Mouse (Mus musculus) stomach, postnatal 0 days (tissue): ENCODE measurements at regions not wholly inside any gene's neighbourhood (a gene's known extent, or its start where the extent isn't known, plus 50 kb on each side); places are given as distances from the start of the nearest gene placed in this dataset.

Experiments used
- ATAC-seq: fragments of 200-750 bp; cut with Nextera tagmentation; 2 replicates; pipeline ENCODE4 v1.8.0; 2017; ENCODE audit not compliant: low FRiP score, low TSS enrichment
- DNase-seq: peaks from one replicate; pipeline ENCODE4 v3.0.0-alpha.2; 2016; ENCODE audit warnings: low spot score
- H3K27ac ChIP-seq: fragments of 300-500 bp; sonication (generic); replicated peaks from 2 replicates; pipeline ENCODE4 v1.5.1; 2014; ENCODE audit warnings: mild to moderate bottlenecking, control low read depth
- H3K27me3 ChIP-seq: fragments of 300-500 bp; sonication (generic); 2 replicates; pipeline ENCODE4 v1.6.1; 2014; ENCODE audit warnings: low read length; ENCODE audit not compliant: control insufficient read depth, insufficient read depth
- H3K36me3 ChIP-seq: fragments of 300-500 bp; sonication (generic); 2 replicates; pipeline ENCODE4 v1.6.1; 2014; ENCODE audit warnings: low read length, mixed read lengths; ENCODE audit not compliant: control insufficient read depth, insufficient read depth
- H3K4me1 ChIP-seq: fragments of 300-500 bp; sonication (generic); replicated peaks from 2 replicates; pipeline ENCODE4 v1.6.1; 2014; ENCODE audit warnings: antibody characterized with exemption; ENCODE audit not compliant: control insufficient read depth, insufficient read depth
- H3K4me2 ChIP-seq: fragments of 300-500 bp; sonication (generic); replicated peaks from 2 replicates; pipeline ENCODE4 v1.6.1; 2014; ENCODE audit warnings: low read depth, mild to moderate bottlenecking, control low read depth, moderate library complexity
- H3K4me3 ChIP-seq: fragments of 300-500 bp; sonication (generic); 2 replicates; pipeline ENCODE4 v1.5.1; 2014; ENCODE audit warnings: low read depth, low read length, control low read depth
- H3K9ac ChIP-seq: fragments of 300-500 bp; sonication (generic); 2 replicates; pipeline ENCODE4 v1.6.1; 2014; ENCODE audit warnings: mild to moderate bottlenecking, low read length, control low read depth, mixed read lengths
- H3K9me3 ChIP-seq: fragments of 300-500 bp; sonication (generic); 2 replicates; pipeline ENCODE4 v1.6.1; 2016; ENCODE audit warnings: low read length; ENCODE audit not compliant: control insufficient read depth
- CTCF ChIP-seq: IDR thresholded peaks from 2 replicates; pipeline ENCODE4 v1.5.1; 2016; ENCODE audit warnings: antibody characterized with exemption, low read depth, mild to moderate bottlenecking, moderate library complexity
- EP300 ChIP-seq: optimal IDR thresholded peaks from 2 replicates; pipeline ENCODE3; 2016; ENCODE audit warnings: antibody characterized with exemption
- whole genome bisulfite sequencing: fragments of 180-500 bp; shearing (Covaris S2); extraction: QIAGEN DNeasy Blood & Tissue Kit; methylation state at CpG from one replicate; pipeline ENCODE4 v1.1.7; 2014; 5-methylcytosine and 5-hydroxymethylcytosine counted together

- Histone ChIP-seq H3K9ac (no peak overlapping the region), H3K27ac (no peak overlapping the region), H3K4me2 (no peak overlapping the region), H3K9me3 (no peaks in the 10 kb centered on the region), H3K4me3 (no peak overlapping the region), H3K36me3 (no peaks in the 10 kb centered on the region), H3K27me3 (no peaks in the 10 kb centered on the region), H3K4me1 (no peaks in the 10 kb centered on the region)
- ATAC-seq = no peak
- DNase-seq = no peak
- TF ChIP-seq CTCF = no peak
- no peak for TF ChIP-seq EP300
- WGBS = 82% methylated on average over 5 of the region's 5 CpGs
These were observed 144.7 kb upstream of the Cnot2 start for GRCm38 (mm10) chr10:116726031-116726430.

- H3K4me2 ChIP-seq = no peak overlapping the region
- no peak for TF ChIP-seq CTCF
- no peak for TF ChIP-seq EP300
- no peak for ATAC-seq
These were observed 140.7 kb upstream of the Cnot2 start for GRCm38 (mm10) chr10:116721986-116722385.

GRCm38 (mm10) chr10:116719616-116720015 lies 138.3 kb upstream of the Cnot2 start:
- H3K4me2 ChIP-seq = no peak overlapping the region
- 82% methylated on average over 5 of the region's 5 CpGs for WGBS
- TF ChIP-seq CTCF (no peak), EP300 (no peak)
- H3K36me3 ChIP-seq = no peaks in the 10 kb centered on the region
- no peak for ATAC-seq
- no peak overlapping the region for H3K9ac ChIP-seq
- no peaks in the 10 kb centered on the region for H3K4me1 ChIP-seq
- H3K9me3 ChIP-seq = no peaks in the 10 kb centered on the region
- no peaks in the 10 kb centered on the region for H3K27me3 ChIP-seq
- no peak overlapping the region for H3K4me3 ChIP-seq
- DNase-seq = no peak
- no peak overlapping the region for H3K27ac ChIP-seq

More at GRCm38 (mm10) chr10:116721986-116722385, 140.7 kb upstream of the Cnot2 start:
- Histone ChIP-seq H3K9ac (no peak overlapping the region), H3K9me3 (no peaks in the 10 kb centered on the region), H3K4me3 (no peak overlapping the region), H3K36me3 (no peaks in the 10 kb centered on the region), H3K27ac (no peak overlapping the region), H3K4me1 (no peaks in the 10 kb centered on the region), H3K27me3 (no peaks in the 10 kb centered on the region)
- WGBS = 87% methylated on average over 9 of the region's 9 CpGs
- DNase-seq = no peak

GRCm38 (mm10) chr10:116717961-116718360 lies 136.7 kb upstream of the Cnot2 start:
- Histone ChIP-seq H3K4me3 (no peak overlapping the region), H3K9me3 (no peaks in the 10 kb centered on the region), H3K27ac (no peak overlapping the region), H3K4me2 (no peak overlapping the region), H3K27me3 (no peaks in the 10 kb centered on the region), H3K36me3 (no peaks in the 10 kb centered on the region), H3K9ac (no peak overlapping the region), H3K4me1 (no peaks in the 10 kb centered on the region)
- TF ChIP-seq EP300 (no peak), CTCF (no peak)
- 83% methylated on average over 10 of the region's 10 CpGs for WGBS
- ATAC-seq (no peak), DNase-seq (no peak)

GRCm38 (mm10) chr10:116717017-116717643 lies 135.8 kb upstream of the Cnot2 start:
- no peak for DNase-seq
- no peaks in the 10 kb centered on the region for H3K27me3 ChIP-seq
- H3K4me3 ChIP-seq = no peak overlapping the region
- no peak overlapping the region for H3K4me2 ChIP-seq
- WGBS = 77% methylated on average over 4 of the region's 4 CpGs
- H3K9ac ChIP-seq = no peak overlapping the region
- no peaks in the 10 kb centered on the region for H3K9me3 ChIP-seq
- H3K36me3 ChIP-seq = no peaks in the 10 kb centered on the region
- ATAC-seq = no peak
- H3K4me1 ChIP-seq = no peaks in the 10 kb centered on the region
- no peak overlapping the region for H3K27ac ChIP-seq
- TF ChIP-seq CTCF (no peak), EP300 (no peak)

- no peaks in the 10 kb centered on the region for H3K9me3 ChIP-seq
These were observed 132.1 kb upstream of the Cnot2 start for GRCm38 (mm10) chr10:116713456-116713855.

More at GRCm38 (mm10) chr10:116713456-116713855, 132.1 kb upstream of the Cnot2 start:
- Histone ChIP-seq H3K4me1 (no peaks in the 10 kb centered on the region), H3K4me2 (no peak overlapping the region), H3K27ac (no peak overlapping the region), H3K36me3 (no peaks in the 10 kb centered on the region), H3K9ac (no peak overlapping the region), H3K27me3 (no peaks in the 10 kb centered on the region), H3K4me3 (no peak overlapping the region)
- 43% methylated on average over 11 of the region's 11 CpGs for WGBS
- DNase-seq = no peak
- no peak for ATAC-seq
- TF ChIP-seq EP300 (no peak), CTCF (no peak)
